Mouse (Mus musculus): ENCODE measurements at regions not wholly inside any gene's neighbourhood (a gene's known extent, or its start where the extent isn't known, plus 50 kb on each side); places are given as distances from the start of the nearest gene placed in this dataset.

DNA sequence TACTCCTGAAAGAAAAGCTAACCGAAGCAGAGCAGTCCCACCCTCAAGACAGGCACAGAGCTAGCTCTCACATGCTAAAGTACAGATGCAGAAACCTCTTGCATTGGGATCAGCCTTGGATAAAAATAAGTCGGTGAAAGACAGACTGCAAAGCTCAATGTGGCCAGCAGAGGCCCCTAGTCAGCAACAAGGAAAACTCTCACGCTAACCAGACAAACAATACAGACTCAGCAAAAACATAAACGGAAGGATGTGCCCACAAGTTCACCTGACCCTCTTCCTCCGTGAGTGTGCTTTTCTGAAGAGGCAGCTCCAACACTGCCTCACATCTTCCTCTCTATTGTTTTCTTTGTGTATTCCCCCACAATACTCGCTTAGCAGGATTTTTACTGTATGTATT lies 77.8 kb downstream of the Rpia start:
- peak; percentile 87 for DNase-seq (ENCODE audit: low read depth)

DNA sequence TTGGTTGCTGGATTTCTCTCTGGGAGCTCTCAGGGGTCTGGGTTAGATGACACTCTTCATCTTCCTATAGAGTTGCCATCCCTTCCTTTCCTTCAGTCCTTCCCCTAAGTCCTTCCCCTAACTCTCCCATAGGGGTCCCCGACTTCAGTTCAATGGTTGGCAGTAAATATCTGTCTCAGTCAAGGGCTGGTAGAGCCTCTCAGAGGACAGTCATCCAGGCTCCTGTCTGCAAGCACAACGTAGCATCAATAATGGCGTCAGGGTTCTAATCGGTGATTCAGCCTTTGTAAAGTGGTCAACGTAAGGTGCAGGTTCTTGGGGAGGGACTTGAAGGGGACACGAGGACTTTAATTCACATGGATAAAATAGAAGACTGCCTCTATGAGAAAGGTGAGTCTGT lies 78.4 kb downstream of the Rpia start:
- no peak for DNase-seq (ENCODE audit: low read depth)

DNA sequence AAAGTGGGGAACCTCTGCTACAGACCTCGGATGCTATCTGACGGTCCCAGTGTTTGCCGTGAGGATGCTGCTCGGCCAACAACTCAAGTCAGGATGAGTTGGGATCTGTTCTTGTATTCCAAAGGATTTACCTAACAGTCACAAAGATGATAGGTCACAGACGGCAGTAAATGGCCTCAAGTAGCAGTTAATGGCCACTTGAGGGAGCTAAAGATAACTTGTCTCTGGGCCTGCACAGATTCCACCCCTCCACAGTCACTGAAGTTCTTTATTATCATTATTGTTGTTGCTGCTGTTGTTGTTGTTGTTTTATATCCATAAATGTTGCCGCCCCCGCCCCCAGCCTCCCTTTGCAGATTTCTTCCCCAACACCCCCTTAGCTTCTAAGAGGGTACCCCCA lies 78.9 kb downstream of the Rpia start:
- DNase-seq (ENCODE audit: low read depth): peak; percentile 44

DNA sequence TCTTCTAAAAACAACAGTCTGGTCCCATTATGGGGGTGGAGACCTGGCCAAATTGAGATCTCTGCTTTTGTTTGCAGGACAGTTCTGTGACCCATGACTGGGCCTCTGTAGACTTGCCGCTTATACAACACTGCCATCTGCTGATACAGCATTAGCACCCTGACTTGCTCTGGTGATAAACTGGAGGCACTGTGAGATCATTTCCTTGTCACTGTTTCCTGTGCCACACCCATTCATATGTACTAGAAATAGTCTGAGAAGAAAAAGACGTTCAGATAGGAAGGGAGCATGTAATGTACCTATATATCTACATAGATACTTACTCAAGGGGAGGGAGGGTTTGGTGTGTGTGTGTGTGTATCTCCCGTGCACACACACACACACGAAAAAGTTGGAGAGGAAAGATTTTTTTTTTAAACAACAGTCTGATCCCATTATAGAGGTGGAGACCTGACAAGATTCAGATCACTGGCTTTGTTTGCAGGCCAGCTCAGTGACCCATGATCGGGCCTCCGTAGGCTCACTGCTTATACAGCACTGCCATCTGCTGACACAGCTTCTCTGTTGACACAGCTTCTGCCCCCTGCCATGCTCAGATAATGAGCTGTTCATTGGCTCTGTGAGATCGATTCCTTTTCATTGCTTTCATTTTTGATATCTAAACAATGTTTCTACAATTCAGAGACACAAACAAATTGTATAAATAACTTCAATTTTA lies 82.5 kb downstream of the Rpia start:
- DNase-seq (ENCODE audit: low read depth): peak; percentile 72

DNA sequence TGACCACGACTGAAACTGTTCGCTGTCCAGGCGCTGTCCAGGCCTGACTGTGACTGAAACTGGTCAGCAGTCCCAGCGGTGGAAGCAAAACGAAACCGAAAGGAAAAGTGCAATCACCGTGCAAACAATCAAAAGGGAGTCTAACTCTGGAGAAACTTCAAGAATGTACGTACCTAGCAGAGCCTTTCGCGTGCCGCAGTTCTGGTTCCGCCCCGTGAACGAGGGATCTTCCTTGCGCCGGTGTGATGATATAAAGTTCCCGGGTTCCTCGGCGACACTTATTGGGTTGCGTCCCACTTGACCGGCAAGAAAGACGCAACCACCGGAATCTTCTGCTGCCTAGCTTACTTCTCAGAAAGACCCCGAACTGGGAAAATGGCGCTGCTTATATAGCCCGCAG lies 96.4 kb downstream of the Rpia start:
- no peak for DNase-seq (ENCODE audit: low read depth)
